Mouse (Mus musculus): ENCODE data around the gene Adm2.

Gene Adm2

DNA sequence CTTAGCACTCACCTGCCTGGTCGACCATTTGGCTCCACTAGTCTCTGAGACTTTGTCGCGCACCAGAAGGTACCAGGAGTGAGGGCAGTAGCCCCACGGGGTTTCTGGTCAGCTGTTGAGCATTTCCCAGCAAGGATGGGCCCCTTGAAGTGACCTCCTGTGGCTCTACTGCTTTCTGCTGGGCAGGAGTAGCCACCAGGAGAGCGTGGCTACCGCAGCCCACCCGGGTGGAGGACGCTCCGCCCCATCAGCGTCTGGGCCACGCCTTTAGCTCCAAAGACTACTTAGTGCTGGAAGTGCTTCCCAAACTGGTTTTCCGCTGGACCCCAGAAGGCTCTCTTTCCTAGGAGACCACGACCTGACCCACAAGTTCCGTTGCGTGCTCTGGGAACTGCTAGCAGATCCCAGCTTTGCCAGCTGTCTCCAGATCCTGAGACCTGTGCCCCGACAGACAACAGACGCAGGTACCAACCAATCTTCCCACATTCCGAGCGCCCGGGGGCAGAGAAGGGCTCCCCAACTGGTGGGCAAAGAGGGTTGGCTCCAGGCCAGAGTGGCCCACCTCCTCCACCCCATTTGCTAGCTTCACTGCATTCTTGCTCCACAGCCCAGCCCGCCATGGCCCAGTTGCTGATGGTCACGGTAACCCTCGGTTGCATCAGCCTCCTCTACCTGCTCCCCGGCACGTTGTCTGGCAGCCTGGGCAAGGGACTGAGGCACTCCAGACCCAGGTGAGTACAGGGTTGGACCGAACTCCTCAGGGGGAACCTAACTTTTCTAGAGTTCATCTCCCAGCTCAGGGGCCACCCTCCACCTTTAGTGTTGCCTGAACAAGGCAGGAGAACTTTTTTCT, at the start of gene Adm2:
TSS of gene Adm2 (plus strand) at position 51 of the 853 bp plus-strand sequence.
- no peak for DNase-seq

GRCm38 (mm10) chr15:89275497-89275896, 47.0 kb upstream of the Adm2 start:
- no peak for DNase-seq

- DNase-seq, result no peak
These were observed 45.2 kb upstream of the Adm2 start for GRCm38 (mm10) chr15:89277366-89277765.

DNA sequence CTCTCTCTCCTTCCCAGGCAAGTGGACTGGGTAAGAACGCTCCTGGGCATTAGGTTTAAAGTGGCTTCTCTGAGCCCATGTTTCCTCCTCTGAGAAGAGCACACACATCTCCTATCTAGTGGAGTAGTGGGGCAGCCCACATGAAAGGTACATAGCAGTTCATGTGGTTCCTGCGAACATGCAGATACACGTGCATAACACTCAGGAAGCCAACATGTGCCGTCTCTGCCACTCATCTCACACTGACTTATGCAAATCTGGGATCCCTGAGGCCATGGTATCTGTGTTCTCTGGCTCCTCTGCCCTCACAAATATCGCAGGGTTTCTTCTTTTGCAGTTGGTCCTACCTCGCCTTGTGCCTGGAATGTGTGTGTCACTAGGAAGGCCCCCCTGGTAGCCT, 40.0 kb upstream of the Adm2 start:
- no peak for DNase-seq

- DNase-seq, result no peak
These were observed 38.4 kb upstream of the Adm2 start for GRCm38 (mm10) chr15:89284094-89284493.

- no peak for DNase-seq
These were observed 37.5 kb upstream of the Adm2 start for GRCm38 (mm10) chr15:89285004-89285403.

DNA sequence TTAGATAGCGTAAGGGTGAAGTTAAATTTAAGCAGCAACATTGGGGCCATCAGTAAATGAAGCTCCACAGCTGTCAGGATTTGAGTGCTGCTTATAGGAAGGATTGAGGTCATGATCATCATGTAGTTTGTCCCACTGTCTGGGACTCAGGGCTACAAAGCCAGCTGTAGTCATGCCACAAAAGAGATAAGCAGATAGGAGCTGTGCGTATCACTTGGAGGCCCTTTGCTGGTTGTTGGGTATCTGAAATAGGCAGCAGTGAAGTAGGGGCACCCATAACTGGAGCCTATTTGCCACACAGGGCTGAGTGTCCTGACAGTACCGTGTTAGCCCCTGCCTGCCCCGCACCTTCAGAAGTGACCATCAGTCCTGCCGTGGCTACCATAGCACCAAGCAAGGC, 37.0 kb upstream of the Adm2 start:
- DNase-seq, result no peak

DNA sequence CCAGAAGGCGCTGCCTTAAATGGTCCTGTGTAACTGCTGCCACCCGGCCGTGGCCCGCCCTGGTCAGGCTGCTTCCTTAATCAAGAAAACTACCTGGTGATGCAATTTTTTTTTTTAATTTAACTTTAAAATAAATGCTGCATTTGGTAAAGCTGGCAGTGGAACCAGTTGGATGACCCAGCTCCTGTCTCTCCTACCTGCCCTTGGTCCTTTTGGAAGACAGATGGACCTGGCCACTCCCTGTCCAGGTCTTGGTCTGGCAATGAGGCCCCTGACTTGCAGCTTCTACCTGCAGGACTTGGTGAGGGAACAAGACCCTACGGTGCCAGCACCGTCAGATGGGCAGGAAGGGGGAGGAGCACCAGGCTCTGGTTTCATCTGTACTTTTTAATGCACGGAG, 36.4 kb upstream of the Adm2 start:
- no peak for DNase-seq

DNA sequence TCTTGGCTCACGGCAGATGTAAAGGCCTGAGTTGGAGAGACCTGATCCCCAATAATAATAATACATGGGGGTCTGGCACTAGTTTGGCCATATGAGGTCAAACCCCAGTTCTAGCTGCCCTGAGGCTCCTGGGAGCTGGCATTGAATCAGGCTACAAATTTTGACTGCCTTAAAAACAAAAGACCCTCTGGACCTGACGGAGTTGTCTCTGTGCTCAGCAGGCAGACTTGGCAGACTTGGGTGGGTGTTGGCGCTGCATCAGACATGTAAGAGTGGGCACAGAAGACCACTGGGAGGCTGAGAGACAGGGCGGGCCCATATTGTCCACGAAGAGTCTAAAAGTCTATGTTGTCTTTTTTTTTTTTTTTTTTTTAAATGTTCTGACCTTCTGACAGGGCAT, 35.9 kb upstream of the Adm2 start:
- DNase-seq, result no peak

- DNase-seq, result no peak
These were observed 34.2 kb upstream of the Adm2 start for GRCm38 (mm10) chr15:89288227-89288767.

GRCm38 (mm10) chr15:89289455-89289854, 33.1 kb upstream of the Adm2 start:
- DNase-seq, result no peak

DNA sequence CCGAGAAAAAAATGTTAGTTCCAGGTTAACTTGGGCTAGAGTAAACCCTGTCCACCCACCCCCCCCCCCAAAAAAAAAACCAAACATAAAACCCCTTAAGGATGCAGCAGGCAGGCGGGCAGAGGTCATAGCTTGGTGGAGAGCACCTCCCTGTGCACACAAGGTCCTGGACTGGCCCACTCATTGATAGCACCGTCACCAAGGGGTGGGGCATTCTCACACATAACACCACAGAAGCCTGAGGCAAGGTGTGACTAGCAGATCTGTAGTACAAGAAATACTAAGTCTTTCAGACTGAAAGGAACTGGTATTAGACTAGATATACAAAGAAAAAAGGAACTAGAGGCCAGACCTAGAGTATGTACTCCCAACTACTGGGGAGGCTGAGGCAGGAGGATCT, 31.0 kb upstream of the Adm2 start:
- no peak for DNase-seq

DNA sequence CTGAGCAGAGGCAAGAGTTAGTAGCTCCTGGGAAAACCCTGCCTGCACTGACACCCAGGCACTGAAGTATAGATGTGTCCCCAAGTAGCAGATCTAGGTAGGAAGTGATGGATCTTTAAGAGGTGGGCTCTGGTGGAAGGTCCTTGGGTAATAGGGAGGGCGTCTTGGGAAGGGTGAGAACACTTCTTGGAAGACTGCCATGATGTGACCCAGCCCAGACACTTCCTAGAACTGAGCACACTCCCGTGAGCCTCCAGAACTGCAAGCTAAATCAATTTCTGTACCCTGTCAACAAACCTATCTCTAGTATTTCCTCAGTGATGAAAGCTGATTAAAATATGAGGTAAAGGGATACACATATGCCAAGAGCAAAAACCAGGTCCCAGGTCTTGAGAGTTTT, 29.7 kb upstream of the Adm2 start:
- DNase-seq, result no peak

GRCm38 (mm10) chr15:89293778-89294177, 28.7 kb upstream of the Adm2 start:
- no peak for DNase-seq

DNA sequence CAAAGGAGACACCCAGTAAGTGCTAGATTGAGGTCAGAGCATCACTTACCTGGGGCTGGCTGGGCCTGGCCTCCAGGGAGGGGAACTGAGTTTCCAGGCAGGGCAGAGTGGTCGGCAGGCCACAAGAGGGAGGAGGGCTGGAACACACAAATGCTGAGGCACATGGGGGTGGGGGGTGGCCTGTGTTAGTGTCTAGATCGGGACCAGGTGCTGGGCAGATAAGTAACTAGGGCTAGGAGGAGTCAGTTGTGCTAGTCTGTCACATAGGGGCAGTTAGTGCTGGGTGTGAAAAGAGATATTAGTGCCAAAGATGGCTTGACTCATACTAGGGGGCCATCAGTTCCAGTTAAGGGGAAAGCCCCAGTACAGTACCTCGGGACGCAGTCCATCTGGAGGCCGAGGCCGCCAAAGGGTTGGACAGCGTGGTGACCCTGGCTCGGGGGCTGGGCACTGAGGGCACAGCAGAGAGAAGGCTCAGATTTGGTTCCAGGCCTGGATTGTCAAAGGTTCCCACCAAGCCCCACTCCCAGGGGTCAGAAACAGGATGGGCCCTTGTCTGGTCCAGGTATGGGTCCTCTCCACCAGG, 26.8 kb upstream of the Adm2 start:
- no peak for DNase-seq

- no peak for DNase-seq
These were observed 26.1 kb upstream of the Adm2 start for GRCm38 (mm10) chr15:89296465-89296864.

- no peak for DNase-seq
These were observed 24.8 kb upstream of the Adm2 start for GRCm38 (mm10) chr15:89297695-89298094.

GRCm38 (mm10) chr15:89300180-89300579, 22.3 kb upstream of the Adm2 start:
- no peak for DNase-seq

DNA sequence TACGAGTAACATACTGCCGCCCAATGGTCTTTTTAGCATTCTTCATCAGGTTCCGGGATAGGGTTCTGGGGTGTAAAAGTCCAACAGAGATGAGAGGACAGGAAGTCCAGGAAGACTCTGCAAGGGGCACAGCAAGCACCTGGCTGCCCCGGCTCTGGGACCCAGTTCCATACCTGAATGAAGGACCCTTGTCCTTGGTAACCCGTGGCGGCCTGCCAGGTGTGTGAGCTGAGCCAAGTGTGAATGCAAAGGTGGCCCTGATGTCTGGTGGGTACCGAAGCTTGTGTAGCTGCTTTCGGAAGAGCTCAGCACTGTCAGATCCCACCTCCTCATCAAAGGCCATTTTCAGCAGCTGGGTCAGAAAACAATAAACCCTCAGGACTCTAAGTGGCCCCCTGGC, 21.9 kb upstream of the Adm2 start:
- no peak for DNase-seq

GRCm38 (mm10) chr15:89305966-89306365, 16.6 kb upstream of the Adm2 start:
- no peak for DNase-seq

- no peak for DNase-seq
These were observed 15.1 kb upstream of the Adm2 start for GRCm38 (mm10) chr15:89307461-89307860.

DNA sequence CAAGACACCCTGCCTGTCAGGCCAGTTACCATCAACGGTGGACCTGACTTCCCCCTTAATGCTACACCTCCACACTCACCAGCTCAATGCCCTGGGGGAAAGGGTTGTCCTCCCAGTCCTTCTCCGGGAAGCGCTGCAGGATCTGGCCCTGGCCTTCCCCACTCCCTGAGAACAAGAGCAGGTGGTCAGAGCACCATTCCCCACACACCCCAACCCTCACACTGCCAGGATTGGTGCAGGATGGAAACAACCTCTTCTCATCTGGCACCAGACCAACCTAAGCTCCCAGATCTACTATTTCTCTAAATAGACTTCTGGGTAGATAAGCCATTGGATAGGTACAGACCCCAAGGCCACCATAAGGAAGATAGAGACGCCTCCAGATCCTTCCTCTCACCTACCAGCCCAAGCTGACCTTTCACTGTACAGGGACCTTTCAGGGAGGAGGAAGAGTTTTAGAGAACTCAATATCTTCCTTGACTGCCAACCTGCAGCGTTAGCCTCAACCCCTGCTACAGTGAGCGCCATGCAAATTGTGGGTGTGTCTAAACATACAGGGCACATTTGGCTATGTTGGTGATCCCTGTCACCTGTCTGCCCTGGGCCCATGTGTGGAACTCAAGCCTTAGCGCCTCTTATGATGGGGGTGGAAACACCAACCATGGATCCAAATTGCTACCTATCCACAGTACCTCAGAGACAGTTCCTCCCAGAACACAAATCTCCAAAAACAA, 13.9 kb upstream of the Adm2 start:
- DNase-seq, result peak; percentile 26 to 34

DNA sequence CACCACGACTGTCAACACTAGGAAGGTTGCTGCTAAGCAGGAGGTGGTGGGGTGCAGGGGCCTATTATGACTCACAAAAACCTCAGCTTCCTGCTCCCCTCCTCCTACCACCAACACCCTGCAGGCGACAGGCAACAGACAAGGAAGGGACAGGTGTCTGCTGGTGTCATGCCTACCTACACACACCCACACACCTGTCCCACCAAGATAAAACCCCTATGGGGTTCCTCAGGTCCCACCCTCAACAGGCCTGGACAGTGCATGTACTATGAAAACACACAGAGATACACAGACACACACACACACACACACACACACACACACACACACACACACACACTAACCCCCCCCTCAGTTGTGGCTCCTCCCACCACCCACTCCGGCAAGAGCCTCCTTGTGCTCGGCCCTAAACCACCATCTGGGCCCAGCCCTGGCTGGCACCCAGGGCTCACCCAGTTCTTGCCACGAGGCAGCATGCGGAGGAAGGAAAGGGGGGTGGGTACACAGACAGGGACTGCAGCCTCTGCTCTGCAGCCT, 12.5 kb upstream of the Adm2 start:
- DNase-seq, result peak; percentile 63 to 67
